Mouse (Mus musculus) frontal cortex, adult (tissue): ENCODE measurements around the gene Acta1.

ENCODE experiments used
- ATAC-seq: cut with Nextera tagmentation; 2 replicates; pipeline ENCODE4 v1.9.2; 2017; ENCODE audit warnings: mild to moderate bottlenecking, moderate library complexity, mixed read lengths; ENCODE audit not compliant: low TSS enrichment

Gene Acta1

GRCm38 (mm10) chr8:123894502-123895097 is at the start of gene Acta1:
TSS of gene Acta1 (minus strand) at chr8:123894751.
- ATAC-seq: no peak

- no peak for ATAC-seq
These were observed 34.5 kb upstream of the Acta1 start for GRCm38 (mm10) chr8:123929026-123929425.

- no peak for ATAC-seq
These were observed 31.1 kb upstream of the Acta1 start for GRCm38 (mm10) chr8:123925671-123926070.

GRCm38 (mm10) chr8:123924719-123925118 is 30.2 kb upstream of the Acta1 start:
- ATAC-seq: peak; percentile 94

- no peak for ATAC-seq
These were observed 20.1 kb upstream of the Acta1 start for GRCm38 (mm10) chr8:123914635-123915034.

- peak; percentile 83 for ATAC-seq
These were observed 17.7 kb upstream of the Acta1 start for GRCm38 (mm10) chr8:123912265-123912664.

GRCm38 (mm10) chr8:123907604-123908003 is 13.1 kb upstream of the Acta1 start:
- no peak for ATAC-seq

GRCm38 (mm10) chr8:123902653-123903052 is 8.1 kb upstream of the Acta1 start:
- no peak for ATAC-seq

GRCm38 (mm10) chr8:123899366-123899765 is 4.8 kb upstream of the Acta1 start:
- peak; percentile 73 for ATAC-seq

GRCm38 (mm10) chr8:123898576-123898975 is 4.0 kb upstream of the Acta1 start:
- ATAC-seq: no peak

GRCm38 (mm10) chr8:123896774-123897173 is 2.2 kb upstream of the Acta1 start:
- ATAC-seq: no peak

GRCm38 (mm10) chr8:123896366-123896761 is 1.8 kb upstream of the Acta1 start:
- no peak for ATAC-seq

- 0 out of 2 replicates have a peak, but pooled peaks have one; percentile 5 for ATAC-seq
These were observed 1.3 kb upstream of the Acta1 start for GRCm38 (mm10) chr8:123895680-123896365.

- ATAC-seq: no peak
These were observed 679 bp upstream of the Acta1 start for GRCm38 (mm10) chr8:123895230-123895629.

GRCm38 (mm10) chr8:123893413-123893812 is 1.1 kb downstream of the Acta1 start:
- no peak for ATAC-seq

GRCm38 (mm10) chr8:123892586-123893155 is 1.9 kb downstream of the Acta1 start:
- ATAC-seq: peak; percentile 40

GRCm38 (mm10) chr8:123891883-123892585 is 2.5 kb downstream of the Acta1 start:
- ATAC-seq: peak; percentile 48

GRCm38 (mm10) chr8:123891271-123891670 is 3.3 kb downstream of the Acta1 start:
- ATAC-seq: no peak

- no peak for ATAC-seq
These were observed 4.8 kb downstream of the Acta1 start for GRCm38 (mm10) chr8:123889797-123890196.

GRCm38 (mm10) chr8:123887956-123888355 is 6.6 kb downstream of the Acta1 start:
- no peak for ATAC-seq

- ATAC-seq: no peak
These were observed 7.4 kb downstream of the Acta1 start for GRCm38 (mm10) chr8:123887163-123887562.

- ATAC-seq: peak; percentile 66
These were observed 9.6 kb downstream of the Acta1 start for GRCm38 (mm10) chr8:123884721-123885565.
